In genomic region chr5:135077564-135078481, GRCm38 (mm10) we compare ENCODE assay signal across 8 mouse cellular contexts. TPM values are rescaled to one million over a fixed set of nuclear protein-coding genes. Genes with fewer than 3 reads are reported as not detected.
DNase-seq lines count a peak whose midpoint lies in the region; ATAC-seq and TF ChIP-seq lines count a peak whose summit lies in the region.

Gene Vps37d (minus strand): TSS chr5:135078266.

- no peaks in the 10 kb centered on the region for H3K9me3 ChIP-seq in heart, embryonic 15.5 days (replicated peaks)
- H3K9me3 ChIP-seq in liver, embryonic 14.5 days (ENCODE audit: control insufficient read depth, low read length): no peaks in the 10 kb centered on the region
- H3K9me3 ChIP-seq in neural tube, embryonic 11.5 days (ENCODE audit: control insufficient read depth, low read length): no peaks in the 10 kb centered on the region
- H3K9me3 ChIP-seq in stomach, postnatal 0 days (ENCODE audit: control insufficient read depth, low read length): no peaks in the 10 kb centered on the region

- WGBS in heart, embryonic 15.5 days: under 1% methylated on average over 82 of the region's 83 CpGs
- 2% methylated on average over 72 of the region's 83 CpGs for WGBS in liver, embryonic 14.5 days (ENCODE audit: insufficient replicate concordance)
- under 1% methylated on average over 37 of the region's 83 CpGs for WGBS in neural tube, embryonic 11.5 days
- WGBS in stomach, postnatal 0 days: under 1% methylated on average over 57 of the region's 83 CpGs

- ATAC-seq in heart, embryonic 15.5 days (replicated peaks; ENCODE audit: insufficient number of reproducible peaks, insufficient read depth, low FRiP score, low read depth): peak; percentile 81
- ATAC-seq in liver, embryonic 14.5 days (ENCODE audit: insufficient read depth): peak; percentile 83
- peak; percentile 86 for ATAC-seq in neural tube, embryonic 11.5 days (ENCODE audit: insufficient read depth, low FRiP score, low TSS enrichment)
- ATAC-seq in stomach, postnatal 0 days (ENCODE audit: low FRiP score, low TSS enrichment): peak; percentile 87

- no peak for TF ChIP-seq EP300 in liver, embryonic 14.5 days (IDR thresholded peaks at IDR 0.05; ENCODE audit: low read depth)
- TF ChIP-seq EP300 in stomach, postnatal 0 days (optimal IDR thresholded peaks at IDR 0.05): no peak

- peak; percentile 77 for TF ChIP-seq CTCF in liver, embryonic 14.5 days (IDR thresholded peaks at IDR 0.05; ENCODE audit: low read depth)
- peak; percentile 82 for TF ChIP-seq CTCF in stomach, postnatal 0 days (IDR thresholded peaks at IDR 0.05; ENCODE audit: low read depth)

- H3K27ac ChIP-seq in brown adipose tissue, adult 24 weeks (replicated peaks; ENCODE audit: low read depth, low read length): no peak within 1 kb of the TSS
- H3K27ac ChIP-seq in heart, embryonic 15.5 days: peak within 1 kb of the TSS; percentile 48
- H3K27ac ChIP-seq in liver, embryonic 14.5 days: no peak within 1 kb of the TSS
- peak within 1 kb of the TSS; percentile 60 for H3K27ac ChIP-seq in neural tube, embryonic 11.5 days (ENCODE audit: low read depth, low read length)
- H3K27ac ChIP-seq in stomach, postnatal 0 days (replicated peaks): peak within 1 kb of the TSS; percentile 78

- no peaks in the 10 kb centered on the region for H3K36me3 ChIP-seq in heart, embryonic 15.5 days
- no peaks in the 10 kb centered on the region for H3K36me3 ChIP-seq in liver, embryonic 14.5 days (replicated peaks; ENCODE audit: control insufficient read depth, insufficient read depth, low read depth)
- peaks cover 2% of the 10 kb centered on the region; the same call in 1 of the 2 replicates for H3K36me3 ChIP-seq in neural tube, embryonic 11.5 days (ENCODE audit: control insufficient read depth, insufficient read depth, low read length)
- no peaks in the 10 kb centered on the region for H3K36me3 ChIP-seq in stomach, postnatal 0 days (ENCODE audit: control insufficient read depth, insufficient read depth, low read length)

- peak; percentile 88 for DNase-seq in CD4-positive, CD25-positive, alpha-beta regulatory T cell, adult 2 months (ENCODE audit: low read depth, low spot score)
- peak; percentile 37 for DNase-seq in fibroblast of lung, adult 2 months (ENCODE audit: low read depth)
- peak; percentile 93 to 94 for DNase-seq in kidney, postnatal 25 days
- peak; percentile 66 to 70 (median 68) for DNase-seq in liver, embryonic 14.5 days (ENCODE audit: low read depth in 3 of 3, low spot score in 3 of 3)
- peak; percentile 96 for DNase-seq in neural tube, embryonic 11.5 days (ENCODE audit: low spot score)
- DNase-seq in stomach, postnatal 0 days (ENCODE audit: low spot score): peak; percentile 93

- H3K27me3 ChIP-seq in heart, embryonic 15.5 days: no peaks in the 10 kb centered on the region
- no peaks in the 10 kb centered on the region for H3K27me3 ChIP-seq in liver, embryonic 14.5 days (ENCODE audit: control insufficient read depth, insufficient read depth, low read length)
- H3K27me3 ChIP-seq in neural tube, embryonic 11.5 days (ENCODE audit: control insufficient read depth, insufficient read depth, low read length): no peaks in the 10 kb centered on the region
- H3K27me3 ChIP-seq in stomach, postnatal 0 days (ENCODE audit: control insufficient read depth, insufficient read depth, low read length): no peaks in the 10 kb centered on the region

- H3K4me2 ChIP-seq in heart, embryonic 15.5 days: peak within 1 kb of the TSS; percentile 99
- peak within 1 kb of the TSS; percentile 73 for H3K4me2 ChIP-seq in liver, embryonic 14.5 days (ENCODE audit: low read depth)
- peak within 1 kb of the TSS; percentile 83 for H3K4me2 ChIP-seq in neural tube, embryonic 11.5 days (ENCODE audit: low read depth)
- H3K4me2 ChIP-seq in stomach, postnatal 0 days (replicated peaks; ENCODE audit: low read depth): peak within 1 kb of the TSS; percentile 94

- no peaks in the 10 kb centered on the region; the same call in none of the 2 replicates for H3K4me1 ChIP-seq in brown adipose tissue, adult 24 weeks (ENCODE audit: control insufficient read depth, insufficient read depth, insufficient read length, low read length)
- peaks cover 17% of the 10 kb centered on the region for H3K4me1 ChIP-seq in heart, embryonic 15.5 days (replicated peaks)
- peaks cover 0 to 4% of the 10 kb centered on the region in 2 experiments; a peak in 1 of 4 replicates for H3K4me1 ChIP-seq in liver, embryonic 14.5 days (replicated peaks; ENCODE audit: control insufficient read depth in 2 of 2, insufficient read depth in 2 of 2, low read length in 1 of 2)
- peaks cover 11% of the 10 kb centered on the region for H3K4me1 ChIP-seq in neural tube, embryonic 11.5 days (ENCODE audit: control insufficient read depth, insufficient read depth, low read length)
- no peaks in the 10 kb centered on the region for H3K4me1 ChIP-seq in stomach, postnatal 0 days (replicated peaks; ENCODE audit: control insufficient read depth, insufficient read depth)

- peak within 1 kb of the TSS; percentile 86 for H3K9ac ChIP-seq in heart, embryonic 15.5 days
- peak within 1 kb of the TSS; percentile 56 for H3K9ac ChIP-seq in liver, embryonic 14.5 days (replicated peaks)
- H3K9ac ChIP-seq in neural tube, embryonic 11.5 days (ENCODE audit: low read length): peak within 1 kb of the TSS; percentile 98
- peak within 1 kb of the TSS; percentile 90 for H3K9ac ChIP-seq in stomach, postnatal 0 days (ENCODE audit: low read length)

- H3K4me3 ChIP-seq in brown adipose tissue, adult 24 weeks (ENCODE audit: insufficient read depth, low read depth, low read length): peak within 1 kb of the TSS; percentile 75
- H3K4me3 ChIP-seq in heart, embryonic 15.5 days: peak within 1 kb of the TSS; percentile 83
- peak within 1 kb of the TSS; percentile 38 to 56 for H3K4me3 ChIP-seq in liver, embryonic 14.5 days (ENCODE audit: insufficient read depth in 1 of 2, low read depth in 2 of 2, low read length in 2 of 2)
- peak within 1 kb of the TSS; percentile 97 for H3K4me3 ChIP-seq in neural tube, embryonic 11.5 days (ENCODE audit: low read depth, low read length)
- peak within 1 kb of the TSS; percentile 80 for H3K4me3 ChIP-seq in stomach, postnatal 0 days (ENCODE audit: low read depth, low read length)

RNA-seq across cellular contexts. Expression of gene Vps37d, which starts in this region (rescaled TPM):
- 1.1 TPM in 1 of 2 replicates, not detected in the other for polyA plus RNA-seq in brown adipose tissue, adult 24 weeks (2012; ENCODE audit: insufficient read depth, insufficient read length, missing spikeins)
- polyA plus RNA-seq in heart, embryonic 15.5 days (2015; fragmentation: Nextera tagmentation; extraction: Ambion mirVana): 2.5 and 4.1 TPM in 2 replicates
- 0.29 and 0.30 TPM in 2 replicates for polyA plus RNA-seq in liver, embryonic 14.5 days (2012; rRNA removed)
- polyA plus RNA-seq in liver, embryonic 14.5 days (2014; fragmentation: Nextera tagmentation; extraction: Ambion mirVana): 0.06 and 0.10 TPM in 2 replicates
- polyA plus RNA-seq in neural tube, embryonic 11.5 days (2014; fragmentation: Nextera tagmentation; extraction: Ambion mirVana): 11.1 and 13.6 TPM in 2 replicates
- 3.3 and 3.4 TPM in 2 replicates for polyA plus RNA-seq in stomach, postnatal 0 days (2015; fragmentation: Nextera tagmentation; extraction: Ambion mirVana)

Comparison
In these comparisons a context has a peak if more than half of its experiments do, and no peak if none do; other contexts are left out.
1. Peak in DNase-seq, ATAC-seq, H3K4me3 ChIP-seq, H3K9ac ChIP-seq and H3K4me2 ChIP-seq in liver, embryonic 14.5 days; RNA of the gene not detected or under 1 TPM.
2. DNase-seq: peak in every context shown above with its lines; median percentile 96 in neural tube, embryonic 11.5 days; 94 in kidney, postnatal 25 days; 93 in stomach, postnatal 0 days; 88 in CD4-positive, CD25-positive, alpha-beta regulatory T cell, adult 2 months; 68 in liver, embryonic 14.5 days; 37 in fibroblast of lung, adult 2 months.
3. H3K27ac ChIP-seq: peak in heart, embryonic 15.5 days (single experiment), neural tube, embryonic 11.5 days (single experiment) and stomach, postnatal 0 days (single experiment); none in brown adipose tissue, adult 24 weeks (single experiment) and liver, embryonic 14.5 days (single experiment).
4. H3K4me3 ChIP-seq: peak in every context shown above with its lines; median percentile 97 in neural tube, embryonic 11.5 days; 83 in heart, embryonic 15.5 days; 80 in stomach, postnatal 0 days; 75 in brown adipose tissue, adult 24 weeks; 47 in liver, embryonic 14.5 days.
5. Peak in every context shown above with its lines, with median percentiles within 50 percentile points of each other: ATAC-seq, H3K4me2 ChIP-seq and H3K9ac ChIP-seq.